Mouse (Mus musculus): ENCODE measurements around the gene Spata7.

- TF ChIP-seq CTCF (IDR thresholded peaks at IDR 0.05; ENCODE audit: extremely low read depth, insufficient read depth, insufficient read length, insufficient replicate concordance) (no peak), POLR2A (IDR thresholded peaks at IDR 0.05; ENCODE audit: low read depth, low read length) (no peak)
Measured at GRCm38 (mm10) chr12:98673879-98674278, 45.9 kb downstream of the Spata7 start.
